Mouse (Mus musculus): ENCODE measurements around the gene Ptf1a.

Gene Ptf1a

GRCm38 (mm10) chr2:19452531-19453055 is 7.1 kb downstream of the Ptf1a start:
- intact Hi-C loops (cut with DNase I): no loop called here

- intact Hi-C loops (cut with DNase I): no loop called here
Measured at GRCm38 (mm10) chr2:19455228-19455627, 9.8 kb downstream of the Ptf1a start.

GRCm38 (mm10) chr2:19455857-19456482 is 10.5 kb downstream of the Ptf1a start:
- intact Hi-C loops (cut with DNase I): no loop called here

GRCm38 (mm10) chr2:19458785-19459184 is 13.3 kb downstream of the Ptf1a start:
- intact Hi-C loops (cut with DNase I): no loop called here

- intact Hi-C loops (cut with DNase I): no loop called here
Measured at GRCm38 (mm10) chr2:19461940-19462339, 16.5 kb downstream of the Ptf1a start.

GRCm38 (mm10) chr2:19490262-19490661 is 44.8 kb downstream of the Ptf1a start:
- intact Hi-C loops (cut with DNase I): no loop called here

Measured in adrenal gland (tissue).